Mouse (Mus musculus): ENCODE data around the gene Vps33a.

The Vps33a gene

DNA sequence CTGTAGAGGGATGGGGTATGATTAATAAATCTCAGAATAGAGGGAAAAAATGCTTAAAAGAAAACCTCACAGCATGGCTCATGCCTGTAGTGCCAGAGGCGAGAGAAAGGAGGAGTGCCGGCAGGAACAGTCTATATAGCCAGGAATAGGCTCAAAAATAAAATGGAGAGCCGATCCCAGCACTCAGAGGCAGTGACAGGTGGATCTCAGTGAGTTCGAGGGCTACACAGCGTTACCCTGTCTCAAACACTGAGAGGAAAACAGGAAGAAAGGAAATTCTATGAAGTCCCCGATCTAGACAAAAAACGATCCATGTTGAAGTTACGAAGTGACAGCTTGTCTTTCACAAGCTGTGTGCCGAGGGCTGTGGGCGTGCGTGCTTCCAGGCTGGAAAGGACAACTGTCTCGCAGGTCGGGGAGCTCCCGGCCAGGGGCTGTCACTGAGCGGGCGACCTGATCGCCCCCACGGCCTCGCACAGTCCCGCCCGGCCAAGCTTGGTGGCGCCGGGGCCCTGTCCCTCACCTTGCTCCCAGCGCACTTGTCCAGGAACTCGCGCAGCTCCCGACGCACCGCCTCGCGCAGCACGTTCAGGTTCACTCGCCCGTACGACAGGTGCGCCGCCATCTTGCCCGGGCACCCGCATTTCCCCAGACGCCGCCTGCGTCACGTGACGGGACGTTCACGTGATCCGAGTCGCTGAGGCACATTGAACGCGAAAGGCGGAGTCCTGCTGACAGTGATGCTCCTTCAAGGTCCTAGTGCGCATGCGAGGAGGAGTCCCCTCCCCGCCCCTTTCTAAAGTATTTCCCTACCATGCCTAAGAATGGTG lies at the start of gene Vps33a:
Gene Vps33a (minus strand): TSS at position 682 of the 830 bp plus-strand sequence.
- DNase-seq, result peak; percentile 98 to 99

DNA sequence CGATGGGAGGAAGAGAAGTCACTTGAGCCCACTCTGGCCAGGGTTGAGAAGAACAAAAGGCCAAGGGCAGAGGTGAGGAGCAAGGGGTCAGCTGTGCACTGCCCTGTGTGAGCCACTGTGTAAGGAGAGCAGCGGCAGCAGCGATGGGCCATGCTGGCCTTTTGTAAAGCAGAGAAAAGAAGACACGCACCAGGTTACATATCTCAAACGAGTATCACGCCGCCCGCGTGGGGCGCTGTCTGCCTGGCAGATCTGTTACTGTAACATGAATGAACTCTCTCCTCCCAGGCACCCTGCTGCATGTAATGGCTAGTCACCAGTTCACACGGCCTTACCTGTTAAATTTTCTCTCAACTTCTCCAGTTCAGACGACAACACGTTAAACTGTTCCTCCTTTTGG lies 49.6 kb upstream of the Vps33a start:
- no peak for DNase-seq

DNA sequence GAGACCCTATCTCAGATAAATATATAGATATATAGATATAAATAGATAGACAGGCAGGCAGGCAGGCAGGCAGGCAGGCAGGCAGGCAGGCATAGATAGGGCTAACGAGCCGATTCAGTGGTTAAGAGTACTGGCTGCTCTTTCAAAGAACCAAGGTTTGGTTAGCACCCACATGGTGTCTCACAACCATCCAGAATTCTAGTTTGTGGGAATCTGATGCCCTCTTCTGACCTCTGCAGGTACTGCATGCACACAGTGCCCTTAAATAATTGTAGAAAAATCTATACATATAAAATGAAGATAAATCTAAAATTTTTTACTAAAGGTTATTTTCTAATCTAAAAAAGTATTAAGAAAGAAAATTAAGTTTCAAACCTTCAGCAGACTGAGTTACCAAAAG lies 45.7 kb upstream of the Vps33a start:
- DNase-seq, result peak in 1 of 2 experiments; percentile 34

DNA sequence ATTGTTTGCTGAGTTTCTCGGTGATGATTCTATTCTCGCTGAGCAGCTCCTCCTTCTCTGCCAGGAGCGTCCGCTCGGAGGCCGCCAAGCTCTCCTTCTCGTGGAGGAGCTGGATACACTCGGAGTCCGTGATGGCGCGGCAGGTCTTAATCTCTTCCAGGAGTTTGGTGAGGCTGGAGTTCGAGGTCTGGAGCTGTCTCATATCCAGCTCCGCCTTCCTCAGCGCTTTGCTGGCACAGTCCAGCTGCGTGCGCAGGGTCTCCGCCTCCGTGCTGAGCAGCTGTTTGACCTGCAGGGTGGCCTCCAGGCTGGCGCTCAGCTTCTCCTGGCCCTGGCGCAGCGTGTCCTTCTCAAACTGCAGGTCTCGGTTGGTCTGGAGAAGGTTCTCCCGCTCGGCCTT lies 41.4 kb upstream of the Vps33a start:
- no peak for DNase-seq

DNA sequence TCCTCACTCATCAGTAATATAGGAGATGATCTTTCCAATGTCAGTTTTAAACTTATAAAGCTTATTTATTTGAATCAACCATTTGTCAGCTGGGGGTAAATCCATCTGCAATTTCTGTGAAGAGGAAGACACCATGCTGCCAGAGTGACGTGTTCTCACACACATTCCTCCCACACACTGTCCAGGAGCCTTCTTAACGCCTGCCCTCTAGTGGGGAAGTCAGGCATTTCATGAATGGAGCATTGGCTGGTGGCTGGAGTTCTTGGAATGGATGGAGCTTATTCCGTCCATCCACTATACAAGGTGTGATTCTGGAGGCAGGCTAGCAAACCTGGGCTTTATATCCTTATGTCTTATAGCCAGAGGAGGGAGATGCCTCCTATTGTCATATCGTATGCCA lies 37.0 kb upstream of the Vps33a start:
- peak; percentile 48 to 82 for DNase-seq

DNA sequence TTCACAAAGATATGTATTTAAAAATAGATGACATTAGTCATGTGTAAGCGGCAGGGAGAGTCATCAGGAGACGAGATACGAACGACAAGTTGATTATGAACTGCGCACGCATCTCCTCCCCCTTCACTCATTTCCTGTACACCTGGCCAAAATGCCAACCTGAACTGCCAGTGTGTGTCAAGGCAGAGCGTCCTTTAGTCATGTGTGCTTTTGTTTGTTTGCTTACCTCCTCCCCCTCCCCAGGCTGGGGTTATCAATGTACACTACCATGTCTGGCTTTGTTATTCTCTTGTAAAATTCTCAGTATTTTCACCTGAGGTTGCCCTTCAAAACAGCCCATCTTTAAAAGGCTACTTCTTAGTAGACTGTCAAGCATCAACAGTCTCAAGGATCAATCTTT lies 36.6 kb upstream of the Vps33a start:
- no peak for DNase-seq

DNA sequence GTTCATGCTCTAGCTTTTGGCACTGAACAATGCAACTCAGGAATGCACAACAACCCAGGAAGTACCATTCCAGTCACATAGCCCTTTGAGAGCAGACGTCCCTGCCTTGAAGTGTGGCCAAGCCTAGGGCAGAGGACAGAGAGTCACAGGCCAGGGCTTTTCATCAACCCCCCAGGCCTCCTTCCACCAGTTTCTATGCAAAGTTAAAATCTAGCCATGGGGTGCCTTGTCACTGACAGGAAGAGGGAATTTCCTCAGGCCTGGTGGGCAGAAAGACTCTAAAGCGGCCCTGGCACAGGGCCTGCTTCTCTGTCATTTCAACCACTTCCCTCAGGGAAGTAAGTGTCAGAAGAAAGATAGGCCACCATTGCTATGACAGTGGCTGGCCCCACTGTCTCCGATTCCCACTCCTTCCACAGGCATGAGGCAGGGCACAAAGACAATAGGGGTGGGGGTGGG lies 34.4 kb upstream of the Vps33a start:
- DNase-seq, result peak; percentile 28 to 66

DNA sequence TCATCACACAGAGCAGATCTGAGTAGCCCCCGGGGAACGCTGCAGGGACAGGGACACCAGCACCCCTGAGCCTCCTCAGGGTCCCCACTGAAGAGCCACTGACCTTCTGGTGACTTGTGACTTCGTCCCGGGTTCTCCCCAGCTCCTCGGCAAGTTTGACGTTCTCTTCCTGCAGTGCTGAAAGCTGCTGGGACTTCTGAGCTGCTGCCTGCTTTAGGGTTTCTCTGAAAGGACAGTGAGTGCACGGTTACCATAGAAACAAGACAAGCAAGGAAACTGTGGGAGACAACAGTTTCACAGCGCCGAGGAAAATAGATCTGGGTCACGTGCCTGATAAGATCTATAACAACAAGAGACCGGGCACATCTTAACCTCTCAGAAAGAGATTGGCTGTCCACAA lies 30.7 kb upstream of the Vps33a start:
- no peak for DNase-seq

DNA sequence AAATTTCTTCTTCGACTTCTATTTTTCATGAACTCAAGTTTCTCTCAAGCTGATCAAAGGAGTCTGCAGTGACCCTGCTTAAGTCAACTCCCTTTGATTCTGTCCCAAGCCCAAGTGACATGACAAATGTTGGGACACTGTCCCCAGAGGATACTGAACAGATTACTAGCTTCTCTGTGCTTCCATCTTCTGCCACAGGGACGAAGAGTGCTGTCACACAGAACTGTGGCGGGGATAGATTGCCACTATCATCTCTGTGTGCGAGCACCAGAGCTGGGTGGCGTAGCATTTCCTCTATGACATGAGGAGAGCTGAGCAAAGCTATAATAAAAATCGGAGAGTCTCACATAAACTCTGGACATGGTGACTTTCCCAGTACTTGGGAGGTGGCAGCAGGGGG lies 29.3 kb upstream of the Vps33a start:
- DNase-seq, result no peak

DNA sequence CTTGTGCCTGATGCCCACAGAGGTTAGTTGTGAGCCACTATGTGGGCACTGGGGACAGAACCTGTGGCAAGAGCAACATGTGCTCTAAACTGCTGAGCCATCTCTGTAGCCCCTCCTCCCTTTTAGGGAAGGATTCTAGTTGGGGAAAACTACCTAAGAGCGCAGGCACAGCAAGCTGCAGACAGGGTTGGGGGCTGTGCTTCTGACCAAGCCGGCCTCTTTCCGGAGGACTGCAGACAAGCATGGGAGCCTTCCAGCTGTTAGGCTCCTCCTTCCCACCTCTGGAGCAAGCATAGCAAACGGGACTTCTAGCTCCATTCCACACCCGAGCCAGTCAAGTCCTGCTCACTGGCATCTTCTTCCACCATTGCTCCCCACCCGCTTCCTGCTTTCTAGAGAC lies 26.5 kb upstream of the Vps33a start:
- no peak for DNase-seq

DNA sequence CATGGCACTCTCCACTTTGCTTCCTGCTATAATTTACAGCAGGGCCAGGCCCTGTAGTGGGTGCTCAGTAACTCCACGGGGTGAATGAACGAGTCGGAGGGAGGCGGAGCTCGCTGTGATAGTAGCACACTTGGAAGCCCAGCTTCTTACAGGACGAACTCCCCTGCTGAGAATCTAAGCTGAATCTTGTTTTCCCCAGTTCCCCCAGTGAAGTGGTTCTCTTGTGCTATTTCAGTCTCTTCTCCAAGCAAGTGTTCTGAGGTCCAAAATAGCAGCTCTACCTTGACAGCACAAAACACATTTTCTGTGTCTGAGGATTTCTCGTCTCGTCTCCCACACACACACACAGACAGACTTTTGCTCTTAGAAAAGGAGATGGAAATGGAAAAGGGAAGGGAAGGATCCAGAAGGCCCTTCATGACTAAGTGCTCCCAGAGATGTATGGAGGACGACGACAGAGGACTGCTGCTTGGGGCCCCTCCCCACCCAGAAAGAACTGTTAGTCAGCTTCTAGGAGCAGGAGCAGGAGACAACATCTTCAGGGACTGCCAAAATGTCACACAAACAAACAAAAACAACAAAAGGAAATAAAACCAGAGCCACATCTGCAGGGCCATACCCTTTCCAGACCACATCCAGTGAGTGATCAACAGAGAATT lies 20.9 kb upstream of the Vps33a start:
- no peak for DNase-seq

DNA sequence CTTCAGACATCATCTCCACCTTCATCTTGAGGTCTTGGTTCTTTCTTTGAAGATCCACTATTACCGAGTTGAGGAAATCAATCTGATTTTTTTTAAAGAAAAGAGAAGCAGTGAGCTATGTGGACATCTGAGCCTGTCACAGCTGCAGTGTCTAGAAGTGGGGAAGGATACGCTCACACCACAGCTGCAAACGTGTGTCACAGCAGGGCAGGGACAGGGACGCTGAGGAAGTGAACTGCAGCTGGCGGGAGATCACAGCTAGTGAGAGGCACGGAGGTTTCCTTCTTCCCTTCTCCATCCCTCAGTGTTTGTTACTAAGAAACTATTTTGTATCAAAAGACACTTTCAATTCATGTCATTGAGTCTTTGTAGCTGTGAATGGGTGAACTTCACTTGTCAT lies 7.2 kb upstream of the Vps33a start:
- DNase-seq, result no peak

DNA sequence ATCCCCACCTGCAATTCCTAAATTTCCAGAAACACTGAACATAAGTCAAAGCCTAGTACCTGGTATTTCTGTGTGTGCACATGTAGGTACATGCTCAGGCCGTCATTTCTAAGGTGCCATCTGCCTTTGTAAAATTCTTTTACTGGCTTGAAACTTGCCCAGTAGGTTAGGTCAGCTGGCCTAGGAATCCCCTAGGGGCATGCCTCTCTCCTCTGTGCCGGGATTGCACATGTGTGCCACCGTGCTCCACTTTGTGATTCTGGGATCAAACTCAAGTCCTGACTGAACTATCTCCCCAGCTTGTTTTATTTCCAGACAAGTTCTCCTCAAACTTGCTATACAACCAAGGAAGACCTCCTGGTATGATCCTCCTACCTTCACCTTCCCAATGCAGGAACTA lies 3.9 kb upstream of the Vps33a start:
- DNase-seq, result no peak

DNA sequence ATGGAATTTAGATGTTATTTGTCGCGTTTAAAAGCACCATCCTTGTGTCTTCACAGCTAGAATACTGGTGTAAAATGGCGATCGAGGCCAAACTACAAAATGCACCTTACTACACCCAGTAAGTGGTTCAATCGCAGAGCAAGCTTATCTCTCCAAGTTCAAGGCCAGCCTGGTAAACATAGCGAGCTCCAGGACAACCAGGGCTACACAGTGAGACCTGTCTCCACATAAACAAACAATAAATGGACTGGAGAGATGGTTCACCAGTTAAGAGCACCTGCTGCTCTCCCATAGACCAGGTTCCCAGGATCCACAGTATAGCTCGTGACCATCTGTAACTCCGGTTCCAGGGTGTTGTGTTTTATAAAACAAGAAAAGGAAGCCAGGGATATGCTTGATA lies 524 bp upstream of the Vps33a start:
- DNase-seq, result no peak

DNA sequence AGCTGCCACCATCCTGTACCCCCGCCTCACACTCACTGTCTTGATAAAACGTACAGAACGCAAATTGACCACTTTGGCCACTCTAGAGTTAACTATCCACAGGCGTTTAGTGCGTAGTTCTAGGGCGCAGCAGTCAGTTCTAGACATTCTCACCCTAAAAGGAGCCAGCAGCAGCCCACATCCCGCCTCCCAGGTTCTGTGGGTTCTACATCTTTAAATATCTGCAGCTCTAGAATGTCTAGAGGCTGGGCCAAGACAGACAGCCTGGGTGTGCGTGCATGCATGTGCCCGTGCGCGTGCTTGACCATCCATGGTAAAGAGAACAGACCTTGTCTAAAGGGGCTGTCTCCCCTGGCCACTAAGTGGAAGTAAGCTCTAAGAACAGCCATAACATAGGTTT lies 11.7 kb downstream of the Vps33a start:
- DNase-seq, result no peak

DNA sequence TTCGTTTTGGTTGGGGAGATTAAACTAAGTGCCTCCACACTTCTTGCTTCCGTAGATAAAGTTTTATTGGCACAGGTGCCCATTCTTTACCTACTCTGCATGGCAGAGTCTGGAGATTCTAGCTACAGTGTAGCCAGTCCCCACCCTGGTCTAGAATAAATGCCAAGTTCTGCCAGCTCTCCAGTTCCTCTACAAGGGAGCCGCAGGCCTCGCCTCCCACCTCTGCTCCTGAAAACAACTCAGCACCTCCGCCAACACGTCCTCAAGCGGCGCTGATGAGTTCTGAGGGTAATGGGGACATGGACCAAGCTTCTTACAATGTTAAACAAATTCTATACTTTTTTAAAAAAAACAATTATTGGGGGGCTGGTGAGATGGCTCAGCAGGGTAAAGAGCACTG lies 13.2 kb downstream of the Vps33a start:
- no peak for DNase-seq

DNA sequence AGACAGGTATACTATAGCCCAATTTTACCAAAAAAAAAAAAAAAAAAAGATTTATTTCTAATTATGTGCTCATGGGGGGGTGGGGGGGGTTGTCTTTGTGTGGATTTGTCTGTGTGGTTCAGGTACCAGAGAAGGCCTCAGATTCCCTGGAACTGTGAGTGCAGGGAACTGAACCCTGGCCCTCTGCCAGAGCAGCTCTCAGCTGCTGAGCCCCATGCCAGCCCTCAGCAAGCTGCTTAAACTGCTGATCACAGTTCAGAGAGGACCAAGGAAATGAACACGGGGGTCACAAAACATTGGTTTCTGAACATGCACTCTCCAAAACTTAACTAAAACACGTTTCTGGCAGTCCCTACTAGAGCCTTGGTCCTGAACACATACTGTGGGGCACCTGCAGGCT lies 16.4 kb downstream of the Vps33a start:
- DNase-seq, result no peak

DNA sequence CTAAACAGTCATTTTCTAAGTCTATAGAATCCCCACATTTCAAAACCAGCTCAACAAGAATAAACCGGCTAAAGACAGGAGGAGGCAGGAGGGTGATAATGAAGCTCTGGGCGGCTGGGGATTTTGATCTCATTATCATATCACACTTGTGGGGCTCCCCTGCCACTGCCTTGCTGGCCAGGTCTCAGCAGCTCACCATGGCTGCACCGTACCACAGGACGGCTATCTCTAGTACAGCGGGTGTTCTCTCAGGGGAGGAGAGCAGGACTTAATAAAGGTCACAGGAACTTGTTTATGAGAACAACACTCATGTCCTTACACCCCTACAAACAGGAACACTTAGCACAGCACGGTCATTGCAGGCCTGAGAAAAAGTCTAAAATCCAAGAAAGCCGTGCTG lies 17.1 kb downstream of the Vps33a start:
- no peak for DNase-seq

DNA sequence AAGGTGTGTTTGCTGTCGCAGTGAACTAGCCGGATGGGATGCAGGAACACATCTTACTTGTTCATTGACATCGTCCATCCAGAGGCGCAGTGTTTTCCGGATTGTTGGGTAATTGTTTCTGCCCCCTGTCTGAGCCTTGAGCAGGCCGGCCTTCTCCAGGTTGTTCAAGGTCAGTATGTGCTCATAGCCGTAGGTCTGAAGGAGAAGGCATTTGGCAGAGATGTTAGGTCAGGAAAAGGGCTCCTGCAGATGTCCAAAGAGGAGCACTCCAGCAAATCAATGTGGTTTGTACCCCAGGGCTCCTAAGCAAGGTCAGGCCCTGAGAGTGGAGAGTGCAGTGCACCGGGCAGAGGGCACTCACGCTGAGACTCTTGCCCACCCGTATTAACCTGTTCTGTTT lies 39.0 kb downstream of the Vps33a start:
- no peak for DNase-seq

DNA sequence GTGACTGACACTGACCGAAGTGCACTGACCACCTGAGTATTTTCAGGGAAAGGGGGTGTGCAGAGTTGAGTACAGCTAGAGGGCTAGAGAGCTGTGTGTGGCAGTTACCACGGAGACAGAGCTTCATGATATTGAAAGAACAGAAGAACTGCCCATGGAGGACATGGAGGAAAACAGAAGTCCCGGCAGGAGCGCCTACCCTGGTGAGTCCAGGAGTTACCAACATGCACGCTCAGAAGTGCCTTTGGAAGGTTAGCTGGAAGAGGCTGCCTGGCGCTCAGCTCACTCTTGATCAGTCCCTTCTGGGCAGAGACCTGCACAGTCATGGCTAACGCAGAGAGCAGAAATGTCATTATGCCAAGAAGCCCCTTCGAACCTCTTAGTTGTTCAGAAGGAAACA lies 42.8 kb downstream of the Vps33a start:
- DNase-seq, result peak in 1 of 2 experiments; percentile 3

DNA sequence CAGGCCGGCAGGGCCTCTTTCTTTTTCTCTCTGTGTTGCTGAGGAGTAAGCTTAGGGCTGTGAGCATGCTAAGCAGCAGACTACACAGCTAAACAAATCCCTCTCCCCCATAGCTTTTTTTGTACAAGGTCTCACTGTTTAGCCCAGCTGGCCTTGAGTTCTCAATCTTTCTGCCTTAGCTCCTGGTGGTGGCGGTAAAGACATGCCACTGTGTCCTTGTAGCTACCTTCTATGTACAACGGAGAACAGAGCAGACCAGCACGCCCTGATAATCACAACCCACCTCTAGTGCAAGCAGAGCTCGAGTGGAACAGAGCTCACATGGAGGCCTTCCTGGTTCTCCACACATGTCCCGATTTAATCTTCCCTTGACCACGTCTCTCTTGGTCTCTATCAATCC lies 44.2 kb downstream of the Vps33a start:
- peak in 1 of 2 experiments; percentile 1 for DNase-seq

DNA sequence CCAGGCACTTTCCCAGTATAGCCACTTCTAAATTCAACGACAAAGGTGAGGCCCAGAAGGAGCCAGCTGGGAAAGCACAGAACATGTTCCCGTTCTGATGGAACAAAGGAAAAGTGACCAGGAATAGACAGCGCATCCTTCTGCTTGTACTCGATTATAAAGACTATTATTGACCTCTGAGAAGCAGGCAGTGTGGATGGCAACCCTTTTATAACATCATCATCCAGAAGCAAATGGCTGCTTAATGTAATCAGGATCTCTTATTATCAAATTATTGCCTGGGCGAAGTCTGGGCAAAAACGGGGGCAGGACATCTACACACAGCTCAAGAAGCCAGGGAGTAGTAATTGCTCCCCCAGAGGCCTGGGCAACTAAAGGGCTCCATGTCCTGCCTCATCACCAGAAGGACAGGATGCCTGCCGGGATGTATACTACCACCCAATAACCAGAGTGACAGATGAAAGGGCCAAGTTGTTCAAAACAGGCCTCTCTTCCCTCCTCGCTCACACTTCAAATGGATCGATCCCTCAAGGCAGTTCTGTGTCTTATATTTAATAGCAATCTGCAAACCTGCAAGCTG lies 46.8 kb downstream of the Vps33a start:
- DNase-seq, result no peak

DNA sequence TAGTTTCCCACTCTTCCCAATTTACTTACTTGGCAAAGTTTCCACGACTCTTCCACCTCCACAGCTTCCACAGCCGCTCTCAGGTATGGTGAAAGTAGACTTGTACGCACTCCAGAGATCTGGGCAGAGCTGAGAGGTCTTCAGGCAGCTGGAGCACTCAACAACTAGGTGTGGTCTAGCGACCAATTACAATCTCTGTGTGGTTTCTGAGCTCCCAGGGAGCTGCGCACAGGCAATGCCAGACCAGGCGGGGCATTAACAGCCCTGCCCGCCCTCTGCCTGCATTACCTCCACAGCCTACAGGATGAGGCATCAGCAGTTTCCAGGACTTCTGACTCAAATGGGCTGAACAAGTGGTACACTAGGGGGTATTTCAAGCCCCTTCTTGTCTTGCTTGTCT lies 47.6 kb downstream of the Vps33a start, which contains the start of gene Gm49027:
Gene Gm49027 (minus strand): TSS at position 208 of the 400 bp plus-strand sequence.
- no peak for DNase-seq

DNA sequence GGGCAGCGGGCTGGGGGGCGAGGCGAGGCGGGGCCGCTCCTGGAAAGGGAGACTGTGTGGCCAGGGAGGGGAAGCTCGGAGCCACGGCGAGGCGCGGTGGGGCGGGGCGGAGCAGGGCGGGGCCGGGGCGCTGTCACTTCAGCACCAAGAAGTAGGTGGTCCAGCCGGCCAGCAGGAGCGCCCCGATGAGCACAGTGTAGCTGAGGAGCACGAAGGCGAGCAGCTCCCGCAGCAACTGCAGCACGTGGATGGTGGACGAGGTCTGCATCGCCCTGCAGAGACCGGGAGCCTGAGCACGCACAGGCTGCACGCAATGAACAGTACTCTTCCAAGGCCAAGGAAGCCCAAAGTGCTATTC lies 48.5 kb downstream of the Vps33a start:
- no peak for DNase-seq

All from lung, postnatal 4 days (tissue).